Mouse (Mus musculus) stomach, postnatal 0 days (tissue): ENCODE data around the gene Usp25.

ENCODE experiments used
- CTCF ChIP-seq: IDR thresholded peaks from 2 replicates; pipeline ENCODE4 v1.5.1; 2016; ENCODE audit warnings: antibody characterized with exemption, low read depth, mild to moderate bottlenecking, moderate library complexity
- EP300 ChIP-seq: optimal IDR thresholded peaks from 2 replicates; pipeline ENCODE3; 2016; ENCODE audit warnings: antibody characterized with exemption

DNA sequence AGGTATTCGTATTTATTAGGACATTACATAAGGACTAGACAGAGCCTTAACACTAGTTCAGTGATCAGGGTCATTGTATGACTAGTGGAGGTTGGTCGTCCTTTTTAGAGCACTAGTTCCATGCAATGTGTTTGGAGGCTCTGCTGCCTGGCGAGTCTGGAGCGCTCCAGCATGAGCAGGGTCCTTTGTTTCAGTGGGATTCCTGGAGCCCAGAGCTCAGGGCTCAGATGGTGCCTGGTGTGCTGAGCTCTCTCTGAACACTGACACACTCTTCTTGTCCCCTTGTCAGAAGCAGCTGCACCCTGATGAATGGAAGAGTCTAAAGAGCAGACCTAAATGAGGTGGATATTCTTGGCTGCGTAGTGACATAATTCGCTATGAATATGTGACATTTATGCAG, 45.1 kb downstream of the Usp25 start:
- no peak for TF ChIP-seq CTCF
- TF ChIP-seq EP300, result no peak
